Mouse (Mus musculus): Measurements from ENCODE around the gene Agt.

The Agt gene

DNA sequence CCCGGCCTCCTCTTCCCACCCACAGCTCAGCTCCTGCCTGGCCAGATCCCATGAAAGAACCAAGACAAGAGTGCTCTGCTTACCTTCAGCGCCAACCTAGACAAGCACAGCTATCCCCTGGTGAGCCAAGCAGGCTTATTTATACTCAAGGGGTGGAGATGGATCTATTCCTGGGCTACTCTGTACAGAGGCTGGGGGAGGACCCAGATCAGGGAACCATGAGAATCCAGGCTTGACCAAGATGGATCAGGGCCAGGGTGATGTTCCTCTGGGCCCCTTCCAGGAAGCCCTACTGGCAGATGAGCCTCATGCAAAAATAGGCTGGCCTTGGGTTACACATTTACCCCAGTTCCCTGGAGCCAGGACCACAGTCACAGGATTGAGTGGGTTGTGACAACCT, at the start of gene Agt:
TSS of gene Agt (minus strand) at position 114 of the 400 bp plus-strand sequence.
- no peak for DNase-seq (ENCODE audit: low spot score)

DNA sequence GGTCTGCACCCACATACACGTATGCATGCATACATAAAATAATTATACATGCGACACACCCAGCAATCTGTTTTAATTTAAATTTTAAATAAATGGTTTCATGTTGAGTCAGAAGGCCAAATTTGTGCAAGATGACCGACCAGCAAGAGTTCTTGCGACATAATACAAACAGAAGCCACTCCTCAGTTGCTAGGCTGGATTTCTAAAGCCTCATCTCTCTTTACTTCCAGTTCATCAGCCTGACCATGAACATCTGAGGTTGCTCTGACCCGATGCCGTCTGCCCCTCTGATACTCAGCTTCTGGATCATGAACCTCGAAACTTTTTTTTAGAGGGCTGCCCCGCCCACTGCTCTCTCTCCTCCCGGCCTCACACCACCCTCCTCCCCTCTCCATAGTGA, 48.7 kb upstream of the Agt start:
- no peak for DNase-seq (ENCODE audit: low spot score)

DNA sequence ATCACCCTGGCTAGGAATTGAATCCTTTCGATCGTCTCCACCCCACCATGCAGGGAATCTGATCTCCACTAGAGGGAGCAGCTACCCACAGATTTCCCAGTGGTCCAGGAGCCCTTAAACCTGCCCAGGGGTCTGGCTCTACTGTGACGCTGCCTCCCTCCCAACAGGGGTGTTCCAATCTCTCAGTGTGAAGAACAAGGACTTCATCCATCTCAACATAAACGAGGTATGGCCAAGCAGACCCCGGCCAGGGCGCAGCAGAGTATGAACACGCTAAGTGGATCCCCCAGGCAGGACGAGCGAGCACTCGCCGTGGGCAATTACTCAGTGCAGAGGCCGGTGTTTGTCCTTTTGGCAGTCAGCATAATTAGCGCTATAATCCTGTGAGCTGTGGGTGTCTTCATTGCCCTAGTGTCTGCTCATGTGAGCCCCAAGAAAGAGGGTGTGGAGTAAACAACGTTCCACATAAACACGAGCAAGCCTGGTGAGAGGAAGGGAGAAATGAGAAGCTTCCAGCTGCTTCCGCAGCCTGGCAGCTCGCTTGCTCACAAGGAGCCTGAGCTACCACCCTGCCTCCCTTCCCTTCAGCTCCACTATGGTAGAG, 47.9 kb upstream of the Agt start:
- DNase-seq (ENCODE audit: low spot score): peak; percentile 79

DNA sequence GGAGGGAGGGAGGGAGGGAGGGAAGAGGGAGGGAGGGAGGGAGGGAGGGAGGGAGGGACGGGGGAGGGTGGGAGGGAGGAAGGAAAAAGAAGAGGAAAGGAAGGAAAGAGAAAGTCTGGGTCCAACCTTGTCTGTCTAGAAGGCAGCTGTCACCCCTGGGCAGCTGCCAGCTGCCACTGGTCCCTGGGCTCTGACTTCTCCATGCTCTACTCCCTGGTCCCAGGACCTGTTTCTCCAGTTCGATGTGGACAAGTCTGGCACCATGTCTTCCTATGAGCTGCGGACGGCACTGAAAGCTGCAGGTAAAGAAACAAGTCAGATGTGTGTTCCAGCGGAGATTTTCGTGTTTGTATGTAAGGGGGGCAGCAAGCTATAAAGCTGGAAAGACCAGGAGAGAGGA, 44.8 kb upstream of the Agt start:
- DNase-seq (ENCODE audit: low spot score): peak; percentile 23

DNA sequence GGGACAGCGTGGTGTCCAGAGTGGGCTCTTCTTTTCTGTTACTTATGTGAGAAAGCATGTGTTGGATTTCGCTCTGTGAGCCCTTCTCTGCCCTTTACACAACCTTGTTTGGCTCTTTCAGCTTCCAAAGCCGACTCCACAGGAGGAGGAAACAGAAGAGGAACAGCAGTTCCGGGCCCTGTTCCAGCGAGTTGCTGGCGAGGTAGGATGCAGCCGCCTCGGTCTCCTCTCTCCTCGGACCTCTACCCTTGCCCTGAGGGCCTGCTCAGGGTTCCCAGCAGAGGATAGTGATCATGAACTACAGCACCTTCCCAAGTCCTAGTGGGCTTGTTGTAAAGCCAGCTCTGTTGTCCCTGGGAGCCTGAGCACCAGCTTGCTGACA, 39.5 kb upstream of the Agt start:
- DNase-seq (ENCODE audit: low spot score): no peak

DNA sequence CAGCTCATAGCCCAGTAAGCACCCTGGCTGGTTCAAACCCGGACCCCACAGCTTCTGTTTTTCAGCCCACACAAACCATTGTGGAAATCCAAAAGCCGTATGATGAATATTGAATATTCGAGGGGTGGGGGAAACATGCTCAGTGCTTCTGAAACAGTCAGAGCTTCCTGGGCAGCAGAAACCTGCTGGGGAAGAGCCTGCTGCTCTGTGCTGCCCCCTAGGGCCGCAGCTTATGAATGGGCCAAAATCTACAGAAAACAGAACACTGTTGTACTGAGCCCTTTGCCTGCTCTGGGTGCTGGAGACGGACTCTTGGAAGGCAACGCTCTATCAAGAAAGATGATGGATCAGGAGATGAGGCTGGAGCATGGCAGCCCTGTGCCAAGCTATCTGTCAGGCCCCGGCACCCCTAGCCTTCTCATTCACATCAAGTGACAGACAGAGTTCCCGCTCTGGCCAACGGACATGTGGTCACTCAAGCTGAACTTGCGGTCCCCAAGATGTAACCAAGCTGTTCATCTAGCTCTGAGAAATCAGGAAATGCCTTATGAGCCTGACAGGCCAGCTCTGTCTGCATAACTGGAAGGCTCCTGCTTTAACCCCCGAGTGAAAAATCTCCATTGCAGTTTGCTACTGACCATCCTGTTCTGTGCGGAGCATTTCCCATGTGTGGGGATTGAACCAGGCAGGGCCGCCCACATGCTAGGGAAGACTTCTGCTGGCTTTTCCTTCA, 38.9 kb upstream of the Agt start:
- no peak for DNase-seq (ENCODE audit: low spot score)

DNA sequence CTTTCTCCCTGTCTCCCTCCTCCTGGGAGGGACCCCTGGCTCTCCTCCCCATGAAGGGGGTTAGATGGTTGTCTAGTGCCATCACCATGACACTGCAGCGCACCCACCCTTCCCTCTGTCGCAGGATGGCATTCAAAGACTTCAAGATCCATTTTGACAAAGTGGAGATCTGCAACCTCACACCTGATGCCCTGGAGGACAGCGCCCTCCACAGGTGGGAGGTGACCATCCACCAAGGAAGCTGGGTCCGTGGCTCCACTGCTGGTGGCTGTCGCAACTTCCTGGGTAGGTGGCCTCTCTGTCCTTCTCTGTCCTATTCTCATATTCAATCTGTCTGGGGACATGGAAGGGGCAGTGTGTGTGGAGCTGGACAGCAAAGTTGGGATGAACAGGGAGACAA, 34.6 kb upstream of the Agt start:
- no peak for DNase-seq (ENCODE audit: low spot score)

DNA sequence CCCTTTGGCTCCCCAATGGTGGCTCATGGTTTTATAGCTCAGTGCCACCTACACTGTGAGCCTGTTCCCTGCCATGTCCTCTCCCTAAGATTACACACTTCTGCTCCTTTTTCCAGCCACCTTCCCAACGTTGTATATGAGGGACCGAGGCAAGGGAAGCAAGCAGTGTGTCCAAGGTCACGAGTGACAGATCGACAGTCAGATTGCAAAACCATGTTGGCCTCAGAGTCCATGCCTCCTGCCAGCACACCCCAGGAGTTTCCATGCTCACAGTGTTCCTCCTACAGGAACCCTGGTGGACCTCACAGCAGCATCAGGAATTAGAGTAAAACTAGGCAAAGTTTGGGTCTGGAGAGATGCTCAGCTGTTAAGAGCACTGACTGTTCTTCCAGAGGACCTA, 19.9 kb upstream of the Agt start:
- DNase-seq (ENCODE audit: low spot score): no peak

DNA sequence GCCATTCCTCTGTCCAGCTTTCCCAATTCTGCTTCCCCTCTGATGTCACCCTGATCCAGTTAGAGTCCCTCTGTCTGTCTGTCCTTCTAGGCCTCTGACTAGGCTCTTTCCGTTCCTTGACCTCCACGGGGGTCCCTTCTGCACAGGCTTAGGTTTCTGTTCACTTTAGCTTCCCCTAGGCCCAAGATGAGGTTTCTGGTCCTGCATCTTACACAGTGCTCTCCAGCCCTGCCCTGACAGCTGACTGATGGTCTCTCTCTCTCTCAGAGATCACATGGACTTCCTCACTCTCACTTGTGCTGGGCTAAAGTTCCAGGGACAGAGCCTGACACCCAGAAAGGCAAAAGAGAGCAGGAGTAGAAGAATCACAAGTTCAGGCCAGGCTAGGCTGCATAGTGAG, 17.1 kb upstream of the Agt start:
- DNase-seq (ENCODE audit: low spot score): no peak

DNA sequence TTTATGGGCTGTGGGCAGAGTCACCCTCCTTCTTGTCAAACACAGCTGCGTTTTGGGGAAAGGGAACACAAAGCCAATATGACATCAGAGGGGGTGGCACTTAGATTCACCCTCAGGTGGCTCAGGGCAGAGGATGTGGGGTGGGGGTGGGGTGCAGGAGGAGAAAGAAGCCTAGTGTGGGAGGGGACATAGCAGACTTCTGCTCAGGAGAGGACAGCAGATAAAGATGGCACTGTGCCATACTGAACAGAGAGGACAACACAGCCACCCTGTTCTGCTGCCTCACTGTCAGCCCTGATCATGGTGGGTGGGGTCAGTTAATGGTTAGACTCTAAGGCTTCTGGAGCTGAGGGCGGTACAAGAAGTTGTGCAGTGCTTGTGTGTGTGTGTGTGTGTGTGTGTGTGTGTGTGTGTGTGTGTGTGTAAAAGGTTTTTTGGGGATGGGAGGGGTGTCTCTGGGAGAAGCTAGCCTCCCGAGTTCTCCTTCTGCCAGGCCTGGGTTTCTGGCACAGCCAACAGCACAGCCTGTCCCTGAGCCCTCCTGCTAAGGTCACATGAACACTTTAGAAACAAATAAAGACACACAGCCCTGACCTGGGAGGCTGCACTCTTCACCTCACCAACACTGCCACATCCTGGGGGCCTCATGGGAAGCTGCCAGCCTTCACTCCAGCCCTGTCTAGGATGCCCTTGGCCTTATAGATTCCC, 16.4 kb upstream of the Agt start:
- DNase-seq (ENCODE audit: low spot score): no peak

DNA sequence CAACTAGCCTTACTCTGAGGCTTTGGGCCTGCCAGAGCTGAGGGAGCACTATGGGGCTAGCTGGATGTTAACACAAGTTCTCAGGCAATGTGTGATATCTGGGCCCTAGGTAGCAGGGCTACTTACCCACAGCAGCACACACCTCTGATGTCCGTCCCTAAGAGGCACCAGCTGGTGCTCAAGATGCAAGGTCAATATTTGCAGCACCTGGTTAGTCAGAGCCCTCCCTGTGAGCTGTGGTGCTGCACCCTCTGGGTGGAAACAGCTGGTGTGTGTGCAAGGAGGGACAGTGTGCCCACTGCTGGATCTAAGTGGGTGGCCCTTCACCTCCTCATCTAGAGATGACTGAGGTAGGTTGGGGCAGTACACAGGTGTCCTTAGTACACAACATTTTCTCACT, 7.2 kb upstream of the Agt start:
- no peak for DNase-seq (ENCODE audit: low spot score)

DNA sequence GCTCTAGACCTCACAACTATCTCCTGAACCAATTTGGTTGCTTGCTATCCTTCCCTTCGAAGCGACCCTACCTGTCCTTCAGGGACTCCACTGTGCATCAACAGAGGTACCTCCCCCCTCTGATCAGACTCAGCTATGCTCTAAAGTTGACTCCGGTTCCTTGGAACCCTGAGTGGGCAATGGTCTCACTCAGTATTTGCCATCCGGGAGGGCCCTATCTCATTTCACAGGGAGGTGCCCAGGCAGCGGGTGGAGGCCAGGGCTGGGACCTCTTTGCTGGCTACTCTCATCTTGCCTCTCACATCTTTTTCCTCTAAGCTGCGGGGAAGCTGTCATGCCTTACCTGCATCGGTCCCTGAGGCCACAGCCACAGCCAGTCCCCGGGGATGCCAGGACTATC, 6.3 kb upstream of the Agt start, which contains the start of gene Capn9:
TSS of gene Capn9 (plus strand) at position 301 of the 400 bp plus-strand sequence.
- DNase-seq (ENCODE audit: low spot score): no peak

DNA sequence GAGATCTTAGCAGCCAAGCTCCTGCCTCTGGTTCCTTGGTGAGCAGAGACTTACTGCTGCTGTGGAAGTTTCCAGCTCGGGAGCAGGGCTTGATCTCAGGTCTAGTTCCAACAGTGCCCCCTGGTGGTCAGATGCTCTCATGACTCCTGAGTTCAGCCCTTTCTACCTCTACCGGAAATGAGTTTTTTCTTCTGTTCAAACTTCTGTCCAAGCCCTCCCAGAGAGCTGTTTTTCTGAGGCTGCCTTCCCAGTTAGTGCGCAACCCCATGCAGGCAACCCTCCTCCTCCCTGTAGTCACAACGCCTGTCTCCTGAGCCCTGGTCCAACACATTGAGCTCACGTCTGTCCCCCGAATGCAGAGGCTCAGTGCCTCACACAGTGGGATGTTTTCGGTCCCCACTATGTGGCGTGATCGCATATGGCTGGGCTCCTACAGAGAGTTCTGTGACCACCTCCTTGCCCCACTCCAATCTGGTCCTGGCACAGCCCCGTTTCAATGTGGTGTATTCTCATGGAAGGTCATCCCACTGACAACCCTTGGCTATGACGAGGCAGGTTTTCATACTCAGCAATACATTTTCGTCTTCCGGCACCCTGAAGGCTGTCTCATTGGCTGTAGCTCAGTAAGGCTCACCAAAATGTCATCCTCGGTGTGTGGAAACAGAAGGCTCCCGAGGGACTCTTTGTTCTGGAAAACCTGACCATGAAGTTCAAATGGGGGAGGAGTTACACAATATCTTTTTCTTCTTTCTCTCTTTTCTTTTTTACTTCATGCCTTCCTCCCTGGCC, 4.2 kb upstream of the Agt start:
- DNase-seq (ENCODE audit: low spot score): peak; percentile 93

DNA sequence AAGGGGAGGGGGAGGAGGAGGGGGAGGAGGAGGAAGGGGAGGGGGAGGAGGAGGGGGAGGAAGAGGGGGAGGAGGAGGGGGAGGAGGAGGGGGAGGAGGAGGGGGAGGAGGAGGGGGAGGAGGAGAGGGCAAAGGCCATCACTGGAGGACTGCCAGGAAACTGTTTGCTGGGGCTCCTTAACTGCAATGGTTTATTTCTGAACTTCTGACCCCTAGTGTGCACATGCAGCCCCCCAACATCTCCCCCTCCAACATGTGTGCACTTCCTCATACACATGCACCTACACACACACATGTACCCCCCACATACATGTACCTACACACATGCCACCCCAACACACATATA, 2.9 kb upstream of the Agt start:
- DNase-seq (ENCODE audit: low spot score): no peak

DNA sequence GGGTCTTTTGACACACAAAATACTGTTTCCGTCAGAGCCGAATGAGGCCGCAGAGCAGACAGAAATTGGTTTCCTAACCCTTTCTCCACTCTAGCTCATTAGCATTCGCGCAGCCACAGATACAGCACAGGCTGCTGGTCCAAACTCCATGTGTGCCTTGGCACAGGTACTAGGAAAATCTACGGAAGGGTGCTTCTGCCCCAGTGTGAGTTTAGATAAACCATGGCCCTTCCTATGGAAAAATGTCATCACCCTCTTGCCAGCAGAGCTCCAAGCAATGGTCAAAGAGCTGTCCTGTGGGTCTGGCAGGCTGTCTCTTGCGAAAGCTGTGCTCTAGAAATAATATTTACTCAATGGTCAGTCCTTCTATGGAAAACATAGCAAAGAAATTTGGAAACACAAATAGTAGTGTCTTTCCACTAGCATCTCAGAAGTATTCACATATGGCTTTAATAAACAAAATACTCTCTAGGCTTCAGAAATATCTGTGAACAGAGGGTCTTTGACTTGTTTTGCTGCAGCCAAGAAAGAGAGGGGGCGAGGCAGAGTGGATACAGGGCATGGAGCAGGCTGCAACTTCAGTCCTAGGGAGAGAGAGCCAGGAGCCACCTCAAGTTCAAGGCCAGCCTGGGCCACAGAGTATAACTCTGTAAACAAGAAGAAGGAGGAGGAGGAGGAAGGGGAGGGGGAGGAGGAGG, 2.4 kb upstream of the Agt start:
- no peak for DNase-seq (ENCODE audit: low spot score)

DNA sequence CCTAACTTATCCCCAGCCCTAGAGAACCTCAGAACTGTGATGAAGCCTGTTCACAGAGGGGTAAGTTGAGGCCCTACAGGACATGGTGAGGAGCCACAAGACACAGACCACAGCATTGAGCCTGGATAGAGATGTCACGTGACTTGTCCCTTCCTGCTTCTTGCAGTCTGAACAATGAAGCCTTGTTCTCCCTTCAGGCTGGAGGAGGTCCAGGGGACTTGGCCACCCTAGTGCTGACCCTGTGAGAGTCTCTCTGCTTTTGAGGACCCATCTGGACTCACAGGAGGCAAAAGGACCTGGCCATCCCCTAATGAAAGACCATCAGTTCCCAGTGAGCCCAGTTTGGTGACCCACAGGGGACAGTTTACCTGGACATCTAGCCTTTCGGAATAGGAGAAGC, 406 bp downstream of the Agt start:
- DNase-seq (ENCODE audit: low spot score): no peak

DNA sequence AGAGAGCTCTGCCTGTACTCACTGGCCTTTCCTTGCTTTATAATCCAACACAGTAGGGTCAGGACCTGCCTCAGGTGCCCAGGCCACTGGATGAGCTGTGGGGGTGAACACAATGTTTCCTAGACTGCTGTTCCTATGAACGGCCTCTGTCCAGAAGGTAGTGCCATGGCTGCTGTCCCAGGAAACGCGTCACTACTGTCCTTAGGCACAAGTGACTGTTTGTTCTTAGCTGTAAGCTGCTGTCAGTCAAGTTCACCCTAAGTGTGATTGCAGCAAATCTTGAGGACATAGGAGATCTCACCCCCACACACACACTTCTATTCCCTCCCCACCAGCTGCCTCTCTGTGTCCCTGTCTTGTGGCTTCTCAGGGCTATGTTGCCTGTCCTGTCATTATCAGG, 1.9 kb downstream of the Agt start:
- DNase-seq (ENCODE audit: low spot score): no peak

DNA sequence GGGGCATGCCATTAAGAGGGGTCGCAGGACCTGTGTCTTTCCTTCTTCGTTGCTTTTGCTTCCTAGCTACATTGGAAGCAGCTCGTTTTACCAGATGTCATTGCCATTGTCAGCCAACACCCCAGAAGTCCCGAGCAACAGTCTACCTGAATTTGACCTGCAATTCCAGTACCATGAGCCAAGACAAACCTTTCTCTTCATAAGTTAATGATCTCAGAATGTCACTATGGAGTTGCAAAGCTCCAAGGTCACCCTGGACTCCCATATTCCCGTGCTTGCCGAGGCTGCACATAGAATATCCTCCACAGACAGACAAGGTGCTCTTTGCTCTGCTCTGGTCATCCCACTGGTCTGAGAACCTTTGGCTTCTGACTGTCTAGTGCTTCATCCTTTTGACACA, 2.4 kb downstream of the Agt start:
- no peak for DNase-seq (ENCODE audit: low spot score)

DNA sequence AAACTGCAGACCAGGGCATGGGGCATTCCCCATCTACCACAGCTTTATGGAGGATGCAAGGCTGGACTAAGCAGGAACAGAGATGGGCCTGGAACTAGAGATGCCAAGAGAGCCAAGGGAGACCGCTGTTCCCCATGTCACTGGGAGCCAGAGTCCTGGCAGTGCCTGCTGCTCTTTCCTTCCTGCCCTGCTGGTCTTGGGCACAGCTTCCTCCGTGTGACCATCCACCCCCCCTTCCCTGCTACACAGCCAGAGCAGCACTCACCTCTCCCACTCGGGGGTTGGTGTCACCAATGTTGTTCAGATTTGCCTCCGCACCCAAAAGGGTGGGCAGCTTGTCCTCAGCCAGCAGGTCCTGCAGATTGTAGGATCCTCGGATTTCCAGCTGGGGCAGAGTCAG, 12.0 kb downstream of the Agt start:
- DNase-seq (ENCODE audit: low spot score): no peak

DNA sequence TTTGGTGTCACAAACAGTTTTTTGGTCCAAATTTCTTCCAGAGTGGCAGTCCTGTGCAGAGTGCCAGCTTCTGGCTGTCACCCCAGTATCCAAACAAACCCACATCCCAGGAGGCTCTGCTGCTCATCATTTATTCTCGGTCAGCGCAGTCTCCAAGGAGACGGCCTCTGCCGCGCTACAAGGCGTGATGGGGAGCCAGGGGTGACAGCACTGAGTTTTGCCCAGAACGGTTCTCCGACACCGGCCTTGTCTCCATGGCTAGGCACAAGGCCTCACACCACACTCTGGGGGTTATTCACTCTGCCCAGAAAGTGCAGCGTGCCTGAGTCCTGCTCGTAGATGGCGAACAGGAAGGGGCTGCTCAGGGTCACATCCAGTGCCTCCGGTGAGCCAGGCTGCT, 12.8 kb downstream of the Agt start:
- no peak for DNase-seq (ENCODE audit: low spot score)

DNA sequence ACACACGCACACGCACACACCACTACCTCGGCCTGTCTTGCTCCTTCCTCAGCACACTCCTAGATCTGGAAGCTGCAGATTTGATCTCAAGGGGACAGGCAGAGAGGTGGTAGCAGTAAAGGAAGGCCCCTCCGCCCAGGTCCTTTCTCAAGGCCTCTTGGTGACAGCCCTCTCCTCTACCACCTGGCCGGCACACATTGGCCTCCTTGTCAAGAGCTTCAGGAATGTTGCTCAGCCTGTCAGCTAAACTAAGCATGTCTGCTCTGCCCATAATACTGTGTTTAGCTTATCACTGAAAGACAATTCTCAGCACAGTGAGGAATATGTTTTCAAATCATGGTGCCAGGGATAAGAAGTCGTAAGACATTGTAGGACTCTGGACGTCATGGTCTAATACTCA, 13.3 kb downstream of the Agt start:
- no peak for DNase-seq (ENCODE audit: low spot score)

DNA sequence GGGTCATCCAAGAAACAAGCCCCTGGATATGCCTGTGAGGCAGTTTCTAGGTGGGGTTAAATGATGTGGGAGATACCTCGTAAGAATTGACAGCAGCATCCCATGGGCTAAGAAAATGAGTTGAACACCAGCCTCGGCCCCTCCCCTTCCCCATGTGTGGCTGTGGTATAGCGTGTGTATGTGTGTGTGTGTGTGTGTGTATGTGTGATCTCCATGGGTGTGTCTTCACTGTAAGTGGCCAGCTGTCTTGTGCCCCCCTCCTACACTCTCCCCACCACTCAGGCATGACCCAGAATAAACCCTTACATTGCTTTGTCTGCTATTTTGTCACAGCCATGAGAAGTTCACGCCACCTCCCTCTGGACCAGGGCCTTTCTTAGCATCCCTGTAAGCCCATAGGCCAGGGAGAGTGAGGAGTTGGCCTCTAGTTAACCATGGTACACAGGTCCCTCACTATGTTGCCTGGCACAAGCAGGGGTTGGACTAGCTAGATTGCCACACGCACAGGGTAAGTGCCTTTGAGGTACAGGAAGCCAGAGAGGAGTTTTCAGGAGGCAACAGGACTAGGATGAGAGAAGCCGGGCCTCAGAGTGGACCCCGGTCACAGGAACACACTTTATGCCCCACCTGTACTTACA, 14.3 kb downstream of the Agt start:
- no peak for DNase-seq (ENCODE audit: low spot score)

All from urinary bladder, postnatal 14 days (tissue).